Mouse (Mus musculus) T-cell, adult 2 months (primary cell): ENCODE measurements around the gene Lsg1.
A peak's percentile ranks its signal among the peaks of the same experiment; 100 is the strongest.

ENCODE experiments used
- DNase-seq: peaks from one replicate; pipeline ENCODE4 v3.0.0; 2022; ENCODE audit warnings: low spot score

Lsg1 gene

GRCm38 (mm10) chr16:30600431-30601045 is 13.1 kb upstream of the Lsg1 start:
- peak; percentile 15 for DNase-seq

- DNase-seq, result peak; percentile 46
Observed at GRCm38 (mm10) chr16:30599491-30600268, 12.3 kb upstream of the Lsg1 start, which contains the start of gene Fam43a. Gene Fam43a, plus strand, starts transcription at chr16:30599723.

GRCm38 (mm10) chr16:30596959-30597681 is 9.7 kb upstream of the Lsg1 start:
- DNase-seq, result peak; percentile 72

- DNase-seq, result no peak
Observed at GRCm38 (mm10) chr16:30595835-30596557, 8.6 kb upstream of the Lsg1 start.

GRCm38 (mm10) chr16:30595356-30595755 is 8.0 kb upstream of the Lsg1 start:
- no peak for DNase-seq

GRCm38 (mm10) chr16:30591990-30592389 is 4.6 kb upstream of the Lsg1 start:
- DNase-seq, result no peak

- no peak for DNase-seq
Observed at GRCm38 (mm10) chr16:30590264-30591209, 3.1 kb upstream of the Lsg1 start.

- DNase-seq, result no peak
Observed at GRCm38 (mm10) chr16:30586935-30587493, 378 bp downstream of the Lsg1 start.

- DNase-seq, result no peak
Observed at GRCm38 (mm10) chr16:30580765-30581164, 6.6 kb downstream of the Lsg1 start.

- DNase-seq, result no peak
Observed at GRCm38 (mm10) chr16:30576392-30576791, 11.0 kb downstream of the Lsg1 start.

- DNase-seq, result no peak
Observed at GRCm38 (mm10) chr16:30575815-30576214, 11.6 kb downstream of the Lsg1 start.

- DNase-seq, result no peak
Observed at GRCm38 (mm10) chr16:30572239-30572638, 15.2 kb downstream of the Lsg1 start.

GRCm38 (mm10) chr16:30571378-30571777 is 16.0 kb downstream of the Lsg1 start:
- no peak for DNase-seq

GRCm38 (mm10) chr16:30570173-30570572 is 17.2 kb downstream of the Lsg1 start:
- DNase-seq, result no peak

GRCm38 (mm10) chr16:30565631-30566030 is 21.8 kb downstream of the Lsg1 start:
- no peak for DNase-seq

- DNase-seq, result no peak
Observed at GRCm38 (mm10) chr16:30560601-30561000, 26.8 kb downstream of the Lsg1 start.

GRCm38 (mm10) chr16:30559312-30559992 is 27.9 kb downstream of the Lsg1 start:
- no peak for DNase-seq

GRCm38 (mm10) chr16:30554109-30554508 is 33.3 kb downstream of the Lsg1 start:
- DNase-seq, result no peak

GRCm38 (mm10) chr16:30552621-30553338 is 34.6 kb downstream of the Lsg1 start:
- DNase-seq, result no peak
